Mouse (Mus musculus) intestine, embryonic 15.5 days (tissue): ENCODE data around the gene Nfs1. TPM values are rescaled to one million over a fixed set of nuclear protein-coding genes. Genes with fewer than 3 reads are reported as not detected.

Experiments used
- ATAC-seq: fragments of 200-750 bp; cut with Nextera tagmentation; 2 replicates; pipeline ENCODE4 v1.8.0; 2017; ENCODE audit warnings: moderate TSS enrichment, moderate library complexity
- H3K27ac ChIP-seq: fragments of 300-500 bp; sonication (generic); 2 replicates; pipeline ENCODE4 v1.5.1; 2015; ENCODE audit warnings: mild to moderate bottlenecking, inconsistent platforms
- H3K27me3 ChIP-seq: fragments of 300-500 bp; sonication (generic); replicated peaks from 2 replicates; pipeline ENCODE4 v1.6.1; 2015; ENCODE audit warnings: inconsistent platforms
- H3K36me3 ChIP-seq: fragments of 300-500 bp; sonication (generic); 2 replicates; pipeline ENCODE4 v1.6.1; 2015; ENCODE audit warnings: inconsistent platforms
- H3K4me1 ChIP-seq: fragments of 300-500 bp; sonication (generic); replicated peaks from 2 replicates; pipeline ENCODE4 v1.6.1; 2015; ENCODE audit warnings: inconsistent platforms
- H3K4me2 ChIP-seq: fragments of 300-500 bp; sonication (generic); replicated peaks from 2 replicates; pipeline ENCODE4 v1.6.1; 2015; ENCODE audit warnings: mild to moderate bottlenecking, inconsistent platforms
- H3K4me3 ChIP-seq: fragments of 300-500 bp; sonication (generic); replicated peaks from 2 replicates; pipeline ENCODE4 v1.5.1; 2015; ENCODE audit warnings: inconsistent platforms
- H3K9ac ChIP-seq: fragments of 300-500 bp; sonication (generic); 2 replicates; pipeline ENCODE4 v1.6.1; 2015; ENCODE audit warnings: inconsistent platforms
- H3K9me3 ChIP-seq: fragments of 300-500 bp; sonication (generic); 2 replicates; pipeline ENCODE4 v1.6.1; 2016; ENCODE audit warnings: inconsistent platforms
- WGBS: fragments of 180-500 bp; shearing (Covaris S2); methylation state at CpG from one replicate; pipeline ENCODE4 v1.1.7; 2015; 5-methylcytosine and 5-hydroxymethylcytosine counted together
- polyA plus RNA-seq: library from polyadenylated mRNA; unstranded; fragments of >200 nt; fragmentation: Nextera tagmentation; extraction: Ambion mirVana; gene quantifications from 2 replicates; pipeline ENCODE4 v1.2.1, GENCODE M21; 2015

The Nfs1 gene
- polyA plus RNA-seq, 1 experiment from 2014 or later, result 62.3 TPM

- Histone ChIP-seq H3K9me3 (no peaks in the 10 kb centered on the region), H3K27ac (peak overlapping the region; percentile 94), H3K27me3 (no peaks in the 10 kb centered on the region), H3K4me3 (peak overlapping the region; percentile 97), H3K36me3 (0 out of 2 replicates have a peak, but pooled peaks cover 3% of the 10 kb centered on the region), H3K9ac (peak overlapping the region; percentile 100), H3K4me1 (peaks cover 7% of the 10 kb centered on the region; the same call in 1 of the 2 replicates), H3K4me2 (peak overlapping the region; percentile 64)
- under 1% methylated on average over 47 of the region's 47 CpGs for WGBS
- ATAC-seq, result peak; percentile 60
Measured at GRCm38 (mm10) chr2:156179046-156179795, 35.2 kb upstream of the Nfs1 start.

- H3K9ac ChIP-seq, result no peak overlapping the region
- peaks cover 7% of the 10 kb centered on the region; the same call in 1 of the 2 replicates for H3K4me1 ChIP-seq
- H3K4me3 ChIP-seq, result 0 out of 2 replicates have a peak overlapping the region, but pooled peaks have one; percentile 16
- H3K9me3 ChIP-seq, result no peaks in the 10 kb centered on the region
- no peak for ATAC-seq
- 67% methylated on average over 7 of the region's 7 CpGs for WGBS
- H3K36me3 ChIP-seq, result 0 out of 2 replicates have a peak, but pooled peaks cover 3% of the 10 kb centered on the region
- no peak overlapping the region for H3K27ac ChIP-seq
- peak overlapping the region; percentile 64 for H3K4me2 ChIP-seq
- H3K27me3 ChIP-seq, result no peaks in the 10 kb centered on the region
Measured at GRCm38 (mm10) chr2:156177651-156178050, 33.7 kb upstream of the Nfs1 start.

- Histone ChIP-seq H3K4me1 (peaks cover 7% of the 10 kb centered on the region; the same call in 1 of the 2 replicates), H3K4me2 (peak overlapping the region; percentile 42), H3K9me3 (no peaks in the 10 kb centered on the region), H3K4me3 (no peak overlapping the region), H3K36me3 (0 out of 2 replicates have a peak, but pooled peaks cover 3% of the 10 kb centered on the region), H3K27ac (no peak overlapping the region), H3K27me3 (no peaks in the 10 kb centered on the region), H3K9ac (no peak overlapping the region)
- WGBS, result 80% methylated on average over 6 of the region's 6 CpGs
- no peak for ATAC-seq
Measured at GRCm38 (mm10) chr2:156177079-156177478, 33.1 kb upstream of the Nfs1 start.

GRCm38 (mm10) chr2:156166557-156166956 lies 22.6 kb upstream of the Nfs1 start:
- Histone ChIP-seq H3K4me1 (no peaks in the 10 kb centered on the region), H3K27me3 (no peaks in the 10 kb centered on the region), H3K36me3 (peaks cover 36% of the 10 kb centered on the region), H3K27ac (no peak overlapping the region), H3K4me2 (no peak overlapping the region), H3K4me3 (no peak overlapping the region), H3K9ac (no peak overlapping the region), H3K9me3 (no peaks in the 10 kb centered on the region)
- 93% methylated on average over 5 of the region's 5 CpGs for WGBS
- no peak for ATAC-seq

- Histone ChIP-seq H3K27me3 (no peaks in the 10 kb centered on the region), H3K4me1 (no peaks in the 10 kb centered on the region), H3K27ac (no peak overlapping the region), H3K9me3 (no peaks in the 10 kb centered on the region), H3K36me3 (peaks cover 36% of the 10 kb centered on the region), H3K4me3 (no peak overlapping the region), H3K4me2 (no peak overlapping the region), H3K9ac (no peak overlapping the region)
- 100% methylated on average over 1 of the region's 1 CpGs for WGBS
- ATAC-seq, result no peak
Measured at GRCm38 (mm10) chr2:156165478-156165877, 21.5 kb upstream of the Nfs1 start.

GRCm38 (mm10) chr2:156151538-156151937 lies 7.6 kb upstream of the Nfs1 start:
- Histone ChIP-seq H3K4me1 (no peaks in the 10 kb centered on the region), H3K9ac (no peak overlapping the region), H3K4me3 (no peak overlapping the region), H3K9me3 (no peaks in the 10 kb centered on the region), H3K27ac (no peak overlapping the region), H3K4me2 (no peak overlapping the region), H3K36me3 (peaks cover 9% of the 10 kb centered on the region), H3K27me3 (no peaks in the 10 kb centered on the region)
- no peak for ATAC-seq

GRCm38 (mm10) chr2:156147316-156147915 lies 3.4 kb upstream of the Nfs1 start:
- Histone ChIP-seq H3K4me1 (no peaks in the 10 kb centered on the region), H3K4me3 (no peak overlapping the region), H3K9me3 (no peaks in the 10 kb centered on the region), H3K4me2 (no peak overlapping the region), H3K27ac (no peak overlapping the region), H3K36me3 (peaks cover 5% of the 10 kb centered on the region; the same call in 1 of the 2 replicates), H3K27me3 (no peaks in the 10 kb centered on the region), H3K9ac (no peak overlapping the region)
- no peak for ATAC-seq
- WGBS, result 79% methylated on average over 3 of the region's 3 CpGs

- Histone ChIP-seq H3K4me2 (no peak overlapping the region), H3K36me3 (peaks cover 5% of the 10 kb centered on the region; the same call in 1 of the 2 replicates), H3K9ac (no peak overlapping the region), H3K9me3 (no peaks in the 10 kb centered on the region), H3K27me3 (no peaks in the 10 kb centered on the region), H3K27ac (no peak overlapping the region), H3K4me3 (no peak overlapping the region), H3K4me1 (no peaks in the 10 kb centered on the region)
- no peak for ATAC-seq
- WGBS, result 70% methylated on average over 5 of the region's 5 CpGs
Measured at GRCm38 (mm10) chr2:156146272-156146989, 2.4 kb upstream of the Nfs1 start.

- WGBS, result 57% methylated on average over 11 of the region's 11 CpGs
- H3K4me3 ChIP-seq, result peak overlapping the region; percentile 78
Measured at GRCm38 (mm10) chr2:156145486-156146130, 1.6 kb upstream of the Nfs1 start.

GRCm38 (mm10) chr2:156143367-156143766 lies 619 bp downstream of the Nfs1 start:
- peaks cover 8% of the 10 kb centered on the region; the same call in 1 of the 2 replicates for H3K36me3 ChIP-seq
- ATAC-seq, result no peak; the same call in 1 of the 2 replicates
- H3K27me3 ChIP-seq, result no peaks in the 10 kb centered on the region
- H3K4me3 ChIP-seq, result peak overlapping the region; percentile 78
- no peaks in the 10 kb centered on the region for H3K4me1 ChIP-seq
- no peaks in the 10 kb centered on the region for H3K9me3 ChIP-seq
- peak overlapping the region; percentile 82 for H3K4me2 ChIP-seq
- peak overlapping the region; percentile 94 for H3K27ac ChIP-seq
- H3K9ac ChIP-seq, result peak overlapping the region; percentile 91
- 2% methylated on average over 16 of the region's 16 CpGs for WGBS

More at GRCm38 (mm10) chr2:156145486-156146130, 1.6 kb upstream of the Nfs1 start:
- Histone ChIP-seq H3K4me2 (peak overlapping the region; percentile 82), H3K9me3 (no peaks in the 10 kb centered on the region), H3K27me3 (no peaks in the 10 kb centered on the region), H3K9ac (no peak overlapping the region), H3K27ac (no peak overlapping the region), H3K36me3 (peaks cover 5% of the 10 kb centered on the region; the same call in 1 of the 2 replicates), H3K4me1 (no peaks in the 10 kb centered on the region)
- ATAC-seq, result no peak

GRCm38 (mm10) chr2:156142820-156143219 lies 1.2 kb downstream of the Nfs1 start:
- 73% methylated on average over 2 of the region's 2 CpGs for WGBS
- H3K4me2 ChIP-seq, result peak overlapping the region; percentile 82
- no peak for ATAC-seq
- no peaks in the 10 kb centered on the region for H3K27me3 ChIP-seq
- H3K36me3 ChIP-seq, result peaks cover 6% of the 10 kb centered on the region; the same call in 1 of the 2 replicates
- peak overlapping the region; percentile 91; the same call in 1 of the 2 replicates for H3K9ac ChIP-seq
- H3K9me3 ChIP-seq, result no peaks in the 10 kb centered on the region
- peak overlapping the region; percentile 78; the same call in 1 of the 2 replicates for H3K4me3 ChIP-seq
- H3K27ac ChIP-seq, result no peak overlapping the region
- H3K4me1 ChIP-seq, result no peaks in the 10 kb centered on the region
